Mouse (Mus musculus) T-helper 17 cell (primary cell): ENCODE data around the gene Creg1.
"Not testable (repeated sequence)": the region's sequence is repeated elsewhere in the genome, so short reads cannot be mapped to it uniquely, and the experiment has no call there.

Source experiments
- in situ Hi-C, 2 experiments: fragments of 300-600 bp; cut with MboI, MseI; formaldehyde crosslinking; loops; 1 replicate in 1 of 2; 2 replicates in 1 of 2; pipeline ENCODE4 v1.15.1; 2025; ENCODE audit warnings: high pct_unique_total_duplicates in 2 of 2

The Creg1 gene

DNA sequence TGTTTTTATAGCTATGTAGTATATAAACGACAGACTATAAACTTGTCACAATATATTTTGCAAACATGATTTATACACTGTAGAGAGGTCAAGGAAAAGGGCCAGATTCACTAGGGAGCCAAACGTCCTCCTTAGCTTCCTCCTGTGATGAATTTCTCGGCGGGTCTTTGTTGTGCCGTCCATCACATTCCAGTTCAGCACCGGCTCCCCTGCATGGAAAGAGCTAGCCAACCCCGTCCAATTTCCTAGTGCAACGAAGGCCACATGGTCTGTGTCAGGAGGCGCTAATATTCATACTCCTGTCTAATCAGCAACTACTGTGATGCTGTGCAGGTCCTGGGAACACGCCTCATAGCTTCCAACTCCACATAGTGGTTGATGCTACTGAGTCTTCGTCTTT, 15.5 kb upstream of the Creg1 start:
- in situ Hi-C loops = no loop called here

DNA sequence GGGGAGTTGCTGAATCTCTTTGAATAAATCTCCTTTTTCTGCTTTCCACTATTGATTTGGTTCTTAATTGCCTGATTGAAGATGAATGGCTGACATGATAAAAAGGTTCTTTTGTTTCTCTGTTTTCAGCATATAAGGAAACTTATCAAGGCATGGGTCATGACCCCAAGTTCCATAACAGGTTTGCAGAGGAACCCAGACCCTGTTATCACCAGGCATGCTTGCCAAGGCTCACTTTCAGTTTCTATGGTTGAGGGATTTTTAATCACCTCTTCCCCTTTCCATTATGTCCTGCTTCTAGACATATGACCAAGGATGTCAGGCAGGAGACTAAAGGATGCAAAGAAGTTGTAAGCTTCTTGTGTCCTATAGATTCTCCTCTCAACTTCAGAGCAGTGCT, 12.4 kb upstream of the Creg1 start:
- in situ Hi-C loops = loop anchor here in 1 of 2 experiments (10.0 kb wide), 1 partner anchor 1806 kb away; no protein-coding TSS in a partner anchor

DNA sequence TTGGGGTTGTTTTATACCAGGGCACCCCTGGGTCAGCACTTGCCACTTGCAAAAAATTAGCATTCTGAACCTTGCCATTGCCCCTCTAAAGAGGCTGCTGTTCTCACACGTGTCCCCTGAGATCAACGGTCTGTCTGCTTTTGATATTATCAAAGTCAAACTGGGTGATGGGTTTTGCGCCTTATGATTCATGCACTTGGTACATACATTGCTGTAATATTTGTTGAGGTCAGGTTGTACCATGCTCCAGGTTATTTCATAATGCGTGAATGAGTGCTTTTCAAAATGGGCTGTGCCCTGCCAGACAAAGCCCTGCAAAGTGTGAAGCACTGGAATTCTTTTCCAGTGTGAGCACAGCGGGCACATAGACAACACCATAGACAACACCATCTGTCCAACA, 11.7 kb upstream of the Creg1 start:
- in situ Hi-C loops = loop anchor here in 1 of 2 experiments (10.0 kb wide), 1 partner anchor 1807 kb away; no protein-coding TSS in a partner anchor

DNA sequence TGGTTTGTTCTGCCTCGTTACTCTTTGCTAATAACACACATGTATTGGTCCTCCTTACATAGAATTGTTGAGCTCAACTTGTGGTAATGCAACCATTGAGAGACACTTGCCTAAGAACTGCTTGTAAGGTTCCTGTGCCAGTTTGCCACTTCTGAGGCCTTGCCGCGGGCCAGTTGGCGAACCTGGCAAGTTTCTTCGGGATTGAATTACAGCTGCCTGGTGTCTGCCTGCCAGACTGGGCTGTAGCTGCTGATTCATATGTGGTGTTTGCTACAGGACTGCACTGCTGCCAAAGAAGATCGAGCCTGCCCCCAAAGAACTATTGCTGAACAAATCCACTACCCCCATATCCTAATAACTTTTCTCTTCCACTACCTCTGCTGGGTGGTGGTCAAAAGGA, 9.3 kb upstream of the Creg1 start:
- in situ Hi-C loops = loop anchor here in 1 of 2 experiments (10.0 kb wide), 1 partner anchor 1809 kb away; no protein-coding TSS in a partner anchor

DNA sequence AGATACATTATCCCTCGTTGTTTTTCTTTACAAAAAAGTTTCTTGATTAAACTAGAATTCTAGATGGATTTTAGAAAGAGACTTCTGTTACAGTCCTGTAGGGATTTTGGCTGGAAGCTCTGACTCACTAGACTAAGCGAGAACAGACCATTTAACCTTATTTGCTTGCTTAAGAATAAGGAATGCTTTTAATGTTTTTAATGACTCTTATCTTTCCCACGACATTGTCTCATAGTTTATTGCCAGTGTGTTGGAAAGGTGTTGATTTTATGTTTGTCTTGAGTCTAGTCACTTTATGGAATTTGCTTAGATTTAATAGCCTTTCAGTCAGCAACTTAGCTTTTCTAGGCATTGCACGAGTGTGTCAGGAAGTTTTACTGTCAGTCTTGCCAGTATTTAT, 8.4 kb upstream of the Creg1 start:
- in situ Hi-C loops = loop anchor here in 1 of 2 experiments (10.0 kb wide), 1 partner anchor 1810 kb away; no protein-coding TSS in a partner anchor

DNA sequence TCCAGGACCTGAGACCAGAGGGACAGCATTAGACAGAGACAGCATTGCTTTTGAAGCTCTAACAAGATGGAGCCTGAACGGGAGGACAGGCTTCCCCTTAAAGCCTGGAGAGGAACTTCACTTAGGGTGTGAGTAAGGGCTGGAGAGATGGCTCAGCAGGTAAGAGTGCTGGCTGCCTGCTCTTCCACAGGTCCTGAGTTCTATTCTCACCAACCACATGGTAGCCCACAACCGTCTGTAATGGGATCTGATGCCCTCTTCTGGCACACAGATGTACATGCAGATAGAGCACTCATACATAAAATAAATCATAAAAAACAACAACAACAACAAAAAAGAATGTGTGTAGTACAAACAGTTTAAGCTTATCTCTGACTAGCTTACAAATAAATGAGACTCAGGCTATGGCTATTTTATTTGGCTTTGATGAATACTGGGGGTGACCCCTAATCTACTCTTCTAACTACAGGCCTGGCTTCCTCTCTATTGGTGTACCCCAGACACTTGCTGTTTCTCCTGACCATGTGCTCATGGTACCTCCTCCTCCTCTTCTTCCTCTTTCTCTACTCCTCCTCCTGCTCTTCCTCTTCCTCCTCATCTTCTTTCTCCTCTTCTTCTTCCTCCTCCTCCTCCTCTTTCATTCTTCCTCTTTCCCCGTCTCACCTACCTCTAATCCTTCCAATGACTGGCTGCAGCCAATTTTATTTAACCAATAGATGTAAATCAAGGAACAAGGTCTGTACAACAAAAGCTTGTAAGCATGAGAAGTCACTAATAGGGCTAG, 1.8 kb upstream of the Creg1 start:
- in situ Hi-C loops = no loop called here

DNA sequence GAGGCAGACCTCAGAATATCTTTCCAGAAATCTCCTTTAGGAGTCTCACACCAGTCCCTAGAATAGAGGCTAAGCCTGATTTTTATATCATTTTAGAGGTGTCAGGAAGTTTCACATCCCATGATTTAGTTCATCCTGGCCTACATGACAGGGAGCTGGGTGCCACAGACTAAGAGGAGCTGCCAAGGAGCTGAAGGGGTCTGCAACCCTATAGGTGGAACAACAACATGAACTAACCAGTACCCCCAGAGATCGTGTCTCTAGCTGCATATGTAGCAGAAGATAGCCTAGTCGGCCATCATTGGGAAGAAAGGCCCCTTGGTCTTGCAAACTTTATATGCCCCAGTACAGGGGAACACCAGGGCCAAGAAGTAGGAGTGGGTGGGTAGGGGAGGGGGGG, 1.0 kb upstream of the Creg1 start:
- in situ Hi-C loops = not testable (repeated sequence)

DNA sequence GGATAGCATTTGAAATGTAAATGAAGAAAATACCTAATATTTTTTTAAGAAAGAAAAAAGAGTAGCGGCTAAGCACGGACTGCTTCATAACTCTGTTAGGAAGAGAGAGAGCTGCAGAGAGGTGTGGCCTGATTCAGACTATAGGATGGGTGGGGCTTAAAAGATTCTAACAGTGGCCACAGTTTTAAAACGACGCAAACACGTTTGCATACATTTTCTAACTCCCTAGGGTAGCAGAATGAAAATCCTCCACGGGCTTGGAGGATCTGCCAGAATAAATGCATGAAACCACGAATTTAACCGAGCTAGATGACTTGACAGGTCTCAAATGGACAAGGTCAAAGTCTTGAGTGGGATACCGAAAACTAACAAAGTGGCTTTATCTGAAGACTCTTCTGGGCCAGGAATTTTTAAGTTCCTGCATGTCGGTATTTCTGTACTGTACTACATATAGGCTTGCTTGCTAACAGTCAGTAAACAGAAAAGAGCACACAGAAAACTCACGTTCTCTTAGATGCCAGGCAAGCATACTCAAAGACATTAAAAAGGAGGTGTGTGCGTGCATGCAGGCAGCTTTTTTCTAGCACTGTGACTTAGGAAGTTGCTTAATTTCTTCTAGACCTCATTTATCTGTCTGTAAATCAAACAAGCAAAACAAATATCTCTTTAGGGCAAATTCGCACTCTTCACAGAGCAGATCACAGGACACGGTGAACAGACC, 472 bp upstream of the Creg1 start:
- in situ Hi-C loops = no loop called here

DNA sequence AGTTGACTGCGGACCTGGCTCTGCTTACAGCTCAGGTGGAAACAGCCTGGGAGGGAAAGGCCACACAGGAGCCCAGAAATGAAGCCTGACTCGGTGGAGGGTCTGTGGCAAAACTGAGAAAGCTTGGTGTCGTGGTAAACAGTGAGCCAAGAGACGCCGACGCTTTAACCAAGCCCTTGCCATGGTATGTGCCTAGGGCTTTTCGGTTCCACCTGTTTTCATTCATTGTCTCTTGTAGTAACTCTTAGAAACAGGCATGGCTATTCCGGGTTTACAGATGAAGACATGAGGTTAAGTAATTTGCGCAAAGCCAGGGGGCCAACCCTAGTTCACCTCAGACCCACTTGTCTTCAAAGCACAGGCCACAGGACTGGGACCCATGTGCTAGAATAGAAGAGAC, 1.0 kb downstream of the Creg1 start:
- in situ Hi-C loops = no loop called here

DNA sequence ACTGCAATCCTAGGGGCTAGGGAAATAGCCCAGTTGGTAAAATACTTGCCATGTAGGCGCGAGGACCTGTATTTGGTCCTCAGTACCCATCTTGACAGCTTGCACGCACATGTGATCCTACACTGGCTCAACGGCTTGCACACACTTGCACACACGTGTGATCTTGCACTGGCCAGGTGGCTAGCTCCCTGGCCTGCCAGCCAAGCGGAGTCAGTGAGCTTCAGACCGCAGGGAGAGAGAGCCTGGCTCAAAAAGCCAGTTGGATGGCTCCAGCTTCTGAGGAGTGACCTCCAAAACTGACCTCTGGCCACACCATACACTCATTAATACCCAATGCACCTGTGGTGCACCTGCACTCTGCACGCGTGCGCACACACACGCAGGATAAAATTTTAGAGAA, 1.5 kb downstream of the Creg1 start:
- in situ Hi-C loops = loop anchor here in 1 of 2 experiments (5.0 kb wide), 1 partner anchor 597 kb away; no protein-coding TSS in a partner anchor

DNA sequence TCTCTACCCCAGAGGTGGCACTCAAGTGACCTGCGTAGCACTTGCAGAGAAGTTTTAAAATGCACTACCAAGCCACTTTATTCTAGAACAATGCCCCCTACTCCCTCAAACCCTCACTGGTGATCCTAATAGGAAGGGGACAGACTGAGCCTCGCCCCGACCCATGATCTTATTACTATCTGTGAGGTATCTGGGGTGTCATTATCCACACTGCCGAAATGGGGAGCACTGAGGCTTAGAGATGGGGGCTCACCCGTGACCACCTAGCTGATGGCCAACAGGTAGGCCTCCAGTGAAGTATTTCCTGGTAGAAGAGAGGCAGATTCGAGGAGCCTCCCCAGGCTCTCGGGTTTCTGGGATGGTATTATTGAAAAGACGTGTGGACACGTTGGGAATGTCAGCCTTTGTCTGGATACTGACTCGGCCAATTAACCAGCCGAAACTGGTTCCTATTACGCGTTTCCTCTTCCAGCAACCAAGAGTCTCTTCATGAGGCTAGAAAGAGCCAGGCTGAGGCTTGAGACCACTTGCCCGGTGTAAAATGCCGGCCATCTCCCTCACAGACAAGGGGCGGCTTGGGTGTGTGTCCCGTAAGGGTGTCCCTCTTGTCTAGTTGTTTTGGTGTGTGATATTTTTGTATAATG, 2.2 kb downstream of the Creg1 start:
- in situ Hi-C loops = loop anchor here in 1 of 2 experiments (5.0 kb wide), 1 partner anchor 597 kb away; no protein-coding TSS in a partner anchor

DNA sequence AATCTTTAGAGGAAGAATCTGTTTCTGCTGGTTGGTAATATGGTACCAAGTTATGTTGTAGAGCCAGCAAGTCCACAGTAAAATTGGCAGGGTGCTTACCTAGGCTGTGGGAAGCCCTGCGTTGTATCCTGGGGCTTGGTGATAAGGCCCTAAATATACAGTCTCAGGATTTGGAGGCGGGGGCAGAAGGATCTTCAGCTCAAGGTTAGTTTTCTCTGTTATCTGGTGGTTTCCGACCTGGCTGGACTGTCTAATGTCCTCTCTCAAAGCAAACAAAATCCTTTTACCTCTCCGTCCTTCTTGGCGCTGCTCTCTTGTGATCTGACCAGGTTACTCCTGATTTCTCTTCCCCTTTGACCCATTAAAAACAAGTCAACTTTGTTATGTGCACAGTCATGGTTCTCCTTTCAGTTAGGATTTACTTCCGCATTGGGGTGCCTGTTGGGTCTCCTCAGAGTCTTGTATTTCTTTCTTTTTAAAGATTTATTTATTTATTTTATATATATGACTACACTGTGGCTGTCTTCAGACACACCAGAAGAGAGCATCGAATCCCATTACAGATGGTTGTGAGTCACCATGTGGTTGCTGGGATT, 2.8 kb downstream of the Creg1 start:
- in situ Hi-C loops = loop anchor here in 1 of 2 experiments (5.0 kb wide), 1 partner anchor 596 kb away; no protein-coding TSS in a partner anchor

DNA sequence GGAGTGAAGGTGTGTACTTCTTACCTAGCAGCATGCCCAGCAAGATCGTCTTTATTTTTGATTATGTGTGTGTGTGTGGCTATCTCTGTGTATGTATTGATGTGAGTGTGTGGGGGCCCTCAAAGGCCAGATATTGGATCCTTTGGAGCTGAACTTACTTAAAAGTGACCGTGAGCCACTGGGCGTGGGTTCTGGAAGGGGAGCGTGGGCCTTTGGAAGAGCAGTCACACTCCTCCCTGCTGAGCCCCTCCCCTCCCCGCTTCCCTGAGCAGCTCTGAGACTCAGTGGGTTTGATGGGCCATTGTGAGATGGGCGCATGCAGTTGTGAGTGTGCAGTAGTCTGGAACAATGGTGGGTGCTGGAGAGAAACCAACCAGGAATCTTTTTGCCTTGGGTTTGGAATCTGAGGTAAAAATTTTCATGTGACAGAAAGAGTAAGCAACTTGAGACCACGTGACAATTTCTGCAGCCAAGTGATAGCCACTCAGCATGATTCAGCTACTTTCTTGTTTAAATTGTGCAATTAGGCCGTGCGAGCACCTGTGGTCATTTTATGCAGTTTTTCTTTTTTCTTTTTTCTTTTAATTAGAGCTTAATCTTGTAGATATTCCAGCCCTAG, 5.5 kb downstream of the Creg1 start:
- in situ Hi-C loops = loop anchor here in 1 of 2 experiments (5.0 kb wide), 1 partner anchor 593 kb away; no protein-coding TSS in a partner anchor

DNA sequence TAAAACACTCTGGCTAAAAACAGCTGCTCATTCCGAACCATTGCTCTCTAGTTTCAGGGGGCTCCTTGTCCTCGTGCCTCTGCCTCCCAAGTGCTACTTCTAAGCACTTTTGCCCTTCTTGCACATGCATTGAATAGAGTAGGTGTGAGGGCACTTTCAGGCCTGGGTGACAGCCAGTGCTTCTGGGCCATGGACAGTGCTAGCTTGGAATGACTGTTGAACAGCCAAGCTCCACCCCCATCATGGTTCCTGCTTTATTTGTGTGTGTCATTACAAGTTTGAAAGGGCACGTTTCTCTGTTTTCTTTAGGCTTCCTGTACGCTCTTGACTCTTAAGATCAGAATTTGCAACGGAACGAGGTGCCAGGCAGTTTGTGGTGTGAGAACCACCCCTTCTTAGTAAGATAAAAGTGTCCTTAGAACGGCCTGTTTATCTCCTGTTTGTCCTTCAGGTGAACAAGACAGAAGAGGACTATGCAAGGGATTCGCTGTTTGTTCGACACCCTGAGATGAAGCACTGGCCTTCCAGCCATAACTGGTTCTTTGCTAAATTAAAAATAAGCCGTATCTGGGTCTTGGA, 6.7 kb downstream of the Creg1 start:
- in situ Hi-C loops = loop anchor here in 1 of 2 experiments (5.0 to 10.0 kb wide), 3 partner anchors 192 to 545 kb away; no protein-coding TSS in a partner anchor

DNA sequence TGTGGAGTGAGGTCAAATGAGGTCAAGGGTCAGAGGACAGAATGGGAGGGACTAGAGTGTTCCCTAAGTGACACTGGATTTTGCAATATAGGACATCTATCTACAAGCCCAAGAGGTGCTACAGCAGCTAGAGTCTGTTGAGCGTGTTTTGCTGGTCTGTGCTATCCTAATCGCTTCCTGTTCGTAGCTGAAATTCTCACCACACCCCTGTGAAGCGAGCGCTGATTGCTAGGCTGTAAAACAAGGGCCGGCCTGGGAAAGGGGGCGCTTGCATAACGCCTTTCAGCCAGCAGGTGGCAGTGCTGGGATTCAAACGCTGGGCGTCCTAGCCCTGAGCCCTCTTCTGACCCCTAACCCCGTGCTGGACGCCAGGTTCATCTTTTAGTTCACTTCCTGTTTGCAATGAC, 7.9 kb downstream of the Creg1 start:
- in situ Hi-C loops = loop anchor here in 1 of 2 experiments (5.0 to 10.0 kb wide), 3 partner anchors 191 to 543 kb away; no protein-coding TSS in a partner anchor

DNA sequence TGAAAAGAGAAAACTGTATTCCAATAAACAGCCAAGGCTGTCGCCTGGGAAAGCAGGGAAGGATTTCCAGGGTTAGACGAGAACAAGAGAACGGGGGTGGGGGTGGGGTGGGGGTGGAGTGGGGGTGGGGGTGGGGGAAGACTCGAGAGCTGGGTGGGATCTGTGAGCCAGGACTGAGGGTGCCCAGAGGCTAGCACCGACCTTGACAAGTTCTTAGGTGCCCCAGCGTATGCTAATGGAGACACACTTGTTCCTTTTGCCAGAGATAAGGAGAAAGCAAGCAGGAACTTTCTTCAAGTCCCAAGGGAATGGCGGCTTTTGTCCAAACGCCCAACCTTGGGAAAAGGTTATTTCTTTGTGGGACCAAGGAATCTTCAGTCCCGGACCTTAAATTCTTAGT, 8.5 kb downstream of the Creg1 start:
- in situ Hi-C loops = loop anchor here in 1 of 2 experiments (5.0 to 10.0 kb wide), 3 partner anchors 190 to 543 kb away; no protein-coding TSS in a partner anchor

DNA sequence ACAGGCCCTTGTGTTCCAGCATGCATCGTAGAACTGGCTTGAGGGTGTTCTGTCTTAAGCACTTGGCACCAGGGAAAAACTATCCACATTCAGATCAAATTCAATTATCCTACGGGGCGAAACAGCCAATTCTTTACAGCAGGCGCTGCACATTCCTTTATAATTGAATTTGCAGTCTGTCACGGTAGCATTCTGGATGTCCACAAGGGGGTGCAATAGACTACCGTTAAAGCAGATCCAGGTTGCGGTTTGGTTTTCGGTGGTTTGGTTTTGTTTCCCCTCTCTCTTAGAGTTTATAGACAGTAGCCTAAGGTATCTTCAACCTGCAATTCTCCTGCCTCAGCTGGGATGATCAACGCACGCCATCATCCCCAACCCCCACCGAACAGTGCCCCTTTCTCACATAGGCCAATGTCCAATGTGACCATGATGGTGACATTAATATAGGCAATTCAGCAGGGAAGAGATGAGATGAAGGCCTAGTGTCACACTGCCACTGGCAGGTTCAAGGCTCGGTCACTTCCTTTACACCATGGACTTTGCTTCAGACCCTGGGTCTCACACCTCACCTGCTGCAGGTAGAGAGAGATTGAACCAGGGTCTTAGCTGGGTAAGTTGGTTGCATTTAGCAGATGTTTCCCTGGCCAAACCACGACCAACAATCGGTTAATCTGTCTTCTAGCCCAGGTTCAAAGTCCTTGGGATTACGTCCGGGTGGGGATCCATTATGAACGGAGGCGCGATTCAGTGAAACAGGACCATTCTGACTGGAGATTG, 12.2 kb downstream of the Creg1 start:
- in situ Hi-C loops = loop anchor here (5.0 to 25.0 kb wide), 3 partner anchors 377 to 612 kb away; partner anchors contain the start of gene Tada1 (in 1 of the 2)

DNA sequence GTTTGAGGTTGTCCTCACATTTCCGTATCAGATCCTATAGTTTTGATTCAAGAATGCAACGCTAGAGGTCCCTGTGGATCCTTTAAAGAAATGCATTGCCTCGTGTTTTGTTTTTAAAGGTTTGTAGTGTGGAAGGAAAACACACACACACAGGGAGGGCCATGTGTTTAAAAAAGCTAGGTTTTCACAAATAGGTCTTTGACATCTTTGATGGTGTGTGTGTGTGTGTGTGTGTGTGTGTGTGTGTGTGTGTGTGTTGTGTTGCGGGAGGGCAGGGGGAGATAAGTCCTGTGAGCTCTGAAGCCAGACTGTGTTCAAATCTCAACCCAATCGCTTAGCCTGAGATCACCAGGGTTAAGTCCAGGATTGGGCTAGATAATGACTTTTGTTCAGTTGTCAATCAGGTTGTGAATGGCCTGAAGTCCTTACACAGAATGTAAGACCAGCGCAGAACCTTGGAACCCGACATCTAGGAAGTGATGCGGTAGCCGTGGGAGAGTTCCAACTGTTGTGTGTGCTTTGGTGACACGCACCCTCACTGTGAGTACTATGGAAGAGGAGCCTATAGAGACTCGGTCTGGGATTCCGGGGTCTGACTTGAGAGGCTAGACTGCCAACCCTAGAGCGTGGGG, 16.5 kb downstream of the Creg1 start:
- in situ Hi-C loops = loop anchor here (5.0 to 25.0 kb wide), 5 partner anchors 77 to 607 kb away; partner anchors contain the start of genes Pou2f1 (in 1 of the 2) and Tada1 (in 1 of the 2)
